Mouse (Mus musculus) cortical plate, adult 2 months (tissue): ENCODE measurements at regions not wholly inside any gene's neighbourhood (a gene's known extent, or its start where the extent isn't known, plus 50 kb on each side); places are given as distances from the start of the nearest gene placed in this dataset.

Experiments used
- CTCF ChIP-seq: fragments of 200-500 bp; IDR thresholded peaks from 2 replicates; pipeline ENCODE4 v1.5.1; 2011; ENCODE audit warnings: mild to moderate bottlenecking, control low read depth, low read length; ENCODE audit not compliant: insufficient read depth; ENCODE audit errors: extremely low read depth
- POLR2A ChIP-seq: fragments of 200-500 bp; IDR thresholded peaks from 2 replicates; pipeline ENCODE4 v1.6.1; 2011; ENCODE audit warnings: mild to moderate bottlenecking, low read length, control low read depth; ENCODE audit not compliant: insufficient read depth; ENCODE audit errors: extremely low read depth

GRCm38 (mm10) chr11:45241671-45242070 is 610.2 kb upstream of the Clint1 start:
- TF ChIP-seq CTCF (no peak), POLR2A (no peak)
